Mouse (Mus musculus): ENCODE measurements around the gene 2210016L21Rik.

DNA sequence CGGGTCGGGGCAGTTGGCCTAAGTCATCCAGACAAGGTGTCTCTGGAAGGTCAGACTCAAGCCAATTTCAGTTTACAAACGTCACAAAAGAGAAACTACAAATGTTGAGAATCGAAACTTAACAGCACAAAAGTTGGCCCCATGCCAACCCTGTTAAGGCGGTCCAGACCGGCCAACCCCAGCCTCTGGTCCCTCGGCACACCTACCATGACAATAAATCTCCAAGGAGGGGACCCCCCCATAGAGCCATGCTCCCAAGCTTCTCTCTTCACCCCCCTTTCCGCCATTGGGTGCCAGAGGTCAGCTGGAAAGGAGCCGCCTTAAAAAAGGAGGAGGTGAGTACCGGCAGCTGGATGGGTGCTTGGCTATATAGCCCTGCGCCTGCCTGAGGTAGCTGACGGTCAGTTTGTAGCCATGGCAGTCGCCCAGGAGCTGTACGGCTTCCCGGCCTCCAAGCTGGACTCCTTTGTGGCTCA, 18.9 kb upstream of the 2210016L21Rik start, which contains the start of gene Oasl1:
- TF ChIP-seq CTCF (IDR thresholded peaks at IDR 0.05; ENCODE audit: control insufficient read depth, insufficient read depth, insufficient read length) (no peak), USF1 (IDR thresholded peaks at IDR 0.05; ENCODE audit: low read depth) (no peak)

All from C2C12 (cell line).